Mouse (Mus musculus) erythroblast, embryonic 14.5 days (primary cell): ENCODE data around the gene Slc2a2. TPM values are rescaled to one million over a fixed set of nuclear protein-coding genes. Genes with fewer than 3 reads are reported as not detected.

ENCODE experiments used
- H3K27me3 ChIP-seq: 2 replicates; pipeline ENCODE4 v1.6.1; 2012; ENCODE audit warnings: inconsistent platforms; ENCODE audit not compliant: control insufficient read depth
- H3K36me3 ChIP-seq: 2 replicates; pipeline ENCODE4 v1.6.1; 2012; ENCODE audit warnings: mild to moderate bottlenecking, inconsistent platforms; ENCODE audit not compliant: control insufficient read depth
- H3K4me1 ChIP-seq: 2 replicates; pipeline ENCODE4 v1.6.1; 2012; ENCODE audit warnings: inconsistent platforms; ENCODE audit not compliant: control insufficient read depth
- H3K4me3 ChIP-seq: replicated peaks from 2 replicates; pipeline ENCODE3; 2012; ENCODE audit warnings: moderate library complexity, mild to moderate bottlenecking, inconsistent platforms
- H3K9me3 ChIP-seq: 2 replicates; pipeline ENCODE4 v1.6.1; 2012; ENCODE audit warnings: low read length, inconsistent platforms, mixed read lengths; ENCODE audit not compliant: control insufficient read depth
- GATA1 ChIP-seq: IDR thresholded peaks from 2 replicates; pipeline ENCODE4 v1.6.1; 2012; ENCODE audit warnings: low read length, inconsistent platforms, mixed read lengths
- TAL1 ChIP-seq: IDR thresholded peaks from 3 replicates; pipeline ENCODE4 v1.6.1; 2012; ENCODE audit warnings: low read length, inconsistent platforms, mixed read lengths
- polyA plus RNA-seq: library from polyadenylated mRNA; stranded (reverse); fragments of >175 nt; gene quantifications from 2 replicates; pipeline ENCODE4 v1.2.3, GENCODE M21; 2012

Gene Slc2a2
- polyA plus RNA-seq, 1 experiment: 0.01 TPM

GRCm38 (mm10) chr3:28695608-28696007 is 2.1 kb upstream of the Slc2a2 start:
- Histone ChIP-seq H3K4me1 (no peaks in the 10 kb centered on the region), H3K4me3 (no peak overlapping the region), H3K9me3 (no peaks in the 10 kb centered on the region), H3K36me3 (no peaks in the 10 kb centered on the region), H3K27me3 (no peaks in the 10 kb centered on the region)
- TF ChIP-seq GATA1: no peak
- no peak for TF ChIP-seq TAL1

- no peak for TF ChIP-seq GATA1
- no peak for TF ChIP-seq TAL1
Observed at GRCm38 (mm10) chr3:28696162-28696561, 1.5 kb upstream of the Slc2a2 start.

GRCm38 (mm10) chr3:28699601-28700000 is 1.9 kb downstream of the Slc2a2 start:
- Histone ChIP-seq H3K4me3 (peak overlapping the region; percentile 12), H3K9me3 (no peaks in the 10 kb centered on the region)
- TF ChIP-seq GATA1: no peak
- no peak for TF ChIP-seq TAL1

More at GRCm38 (mm10) chr3:28696162-28696561, 1.5 kb upstream of the Slc2a2 start:
- no peaks in the 10 kb centered on the region for H3K4me1 ChIP-seq
- H3K27me3 ChIP-seq: no peaks in the 10 kb centered on the region
- no peak overlapping the region for H3K4me3 ChIP-seq
- no peaks in the 10 kb centered on the region for H3K9me3 ChIP-seq
- H3K36me3 ChIP-seq: no peaks in the 10 kb centered on the region

GRCm38 (mm10) chr3:28705522-28706137 is 7.9 kb downstream of the Slc2a2 start:
- no peaks in the 10 kb centered on the region for H3K27me3 ChIP-seq
- no peaks in the 10 kb centered on the region for H3K9me3 ChIP-seq
- no peak for TF ChIP-seq TAL1
- no peak for TF ChIP-seq GATA1
- peaks cover 3% of the 10 kb centered on the region; the same call in 1 of the 2 replicates for H3K36me3 ChIP-seq
- H3K4me3 ChIP-seq: no peak overlapping the region
- H3K4me1 ChIP-seq: no peaks in the 10 kb centered on the region

More at GRCm38 (mm10) chr3:28699601-28700000, 1.9 kb downstream of the Slc2a2 start:
- H3K27me3 ChIP-seq: no peaks in the 10 kb centered on the region
- H3K36me3 ChIP-seq: no peaks in the 10 kb centered on the region
- no peaks in the 10 kb centered on the region for H3K4me1 ChIP-seq

- Histone ChIP-seq H3K27me3 (no peaks in the 10 kb centered on the region), H3K9me3 (no peaks in the 10 kb centered on the region), H3K4me3 (no peak overlapping the region), H3K36me3 (peaks cover 3% of the 10 kb centered on the region; the same call in 1 of the 2 replicates), H3K4me1 (no peaks in the 10 kb centered on the region)
- TF ChIP-seq TAL1 (no peak), GATA1 (no peak)
Observed at GRCm38 (mm10) chr3:28706736-28707135, 9.0 kb downstream of the Slc2a2 start.

- Histone ChIP-seq H3K36me3 (peaks cover 3% of the 10 kb centered on the region; the same call in 1 of the 2 replicates), H3K9me3 (no peaks in the 10 kb centered on the region), H3K27me3 (no peaks in the 10 kb centered on the region), H3K4me1 (no peaks in the 10 kb centered on the region), H3K4me3 (no peak overlapping the region)
- TF ChIP-seq TAL1: no peak
- no peak for TF ChIP-seq GATA1
Observed at GRCm38 (mm10) chr3:28709740-28710139, 12.0 kb downstream of the Slc2a2 start.

- no peak overlapping the region for H3K4me3 ChIP-seq
- TF ChIP-seq GATA1 (no peak), TAL1 (no peak)
- no peaks in the 10 kb centered on the region for H3K4me1 ChIP-seq
- H3K27me3 ChIP-seq: no peaks in the 10 kb centered on the region
- H3K9me3 ChIP-seq: no peaks in the 10 kb centered on the region
- peaks cover under 1% of the 10 kb centered on the region; the same call in 1 of the 2 replicates for H3K36me3 ChIP-seq
Observed at GRCm38 (mm10) chr3:28713913-28714698, 16.4 kb downstream of the Slc2a2 start.

- Histone ChIP-seq H3K9me3 (no peaks in the 10 kb centered on the region), H3K27me3 (no peaks in the 10 kb centered on the region), H3K36me3 (no peaks in the 10 kb centered on the region; the same call in 1 of the 2 replicates), H3K4me1 (no peaks in the 10 kb centered on the region), H3K4me3 (no peak overlapping the region)
- TF ChIP-seq GATA1 (no peak), TAL1 (no peak)
Observed at GRCm38 (mm10) chr3:28718521-28718920, 20.8 kb downstream of the Slc2a2 start.

- Histone ChIP-seq H3K4me3 (no peak overlapping the region), H3K9me3 (no peaks in the 10 kb centered on the region), H3K36me3 (no peaks in the 10 kb centered on the region; the same call in 1 of the 2 replicates), H3K4me1 (no peaks in the 10 kb centered on the region), H3K27me3 (no peaks in the 10 kb centered on the region)
- TF ChIP-seq GATA1 (no peak), TAL1 (no peak)
Observed at GRCm38 (mm10) chr3:28721218-28721617, 23.5 kb downstream of the Slc2a2 start.
